Mouse (Mus musculus): ENCODE results near the gene Trpc5. TPM values are rescaled to one million over a fixed set of nuclear protein-coding genes. Genes with fewer than 3 reads are reported as not detected.

Gene Trpc5
- total RNA-seq, 2 experiments from 2014 or later: not detected

GRCm38 (mm10) chrX:144335332-144336015 lies 352.5 kb downstream of the Trpc5 start:
- DNase-seq: no peak

Other genes with a start within 250 kb of the Trpc5 start
- gene Trpc5os, start 231.6 kb downstream of the Trpc5 start, total RNA-seq (2021): not detected
- gene Rtl4, start 727 bp upstream of the Trpc5 start, total RNA-seq (2021): not detected